Mouse (Mus musculus) lung, postnatal 10 days (tissue): Measurements from ENCODE around the gene Gm4498.
"Not testable (repeated sequence)": the region's sequence is repeated elsewhere in the genome, so short reads cannot be mapped to it uniquely, and the experiment has no call there.

Source experiments
- DNase-seq: peaks from one replicate; pipeline ENCODE4 v3.0.0; 2021

Gm4498 gene

GRCm38 (mm10) chr7:20233728-20234127, at the start of gene Gm4498:
Gm4498 (minus strand) TSS chr7:20233828.
- DNase-seq: not testable (repeated sequence)

- DNase-seq: not testable (repeated sequence)
Measured at GRCm38 (mm10) chr7:20262734-20263133, 29.1 kb upstream of the Gm4498 start, which contains the start of gene Gm5890. Gm5890 (minus strand) TSS chr7:20262834.

DNA sequence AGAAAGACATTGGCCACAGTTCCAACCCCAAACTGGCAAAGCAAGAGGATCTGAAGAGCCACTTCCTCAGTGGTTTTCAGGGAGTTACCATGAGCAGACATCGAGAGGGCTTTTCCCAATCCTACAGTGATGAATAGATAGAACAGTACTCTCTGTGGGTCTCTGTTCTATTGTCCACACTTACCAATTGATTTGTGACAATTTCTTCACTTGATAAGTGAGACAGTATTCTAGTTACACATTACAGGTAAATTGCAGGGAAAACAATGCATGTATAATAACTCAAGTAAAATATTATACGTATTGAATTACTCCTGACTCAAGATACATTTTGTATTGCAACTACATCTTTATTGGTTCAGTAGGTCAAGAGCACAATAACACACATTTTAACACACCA, 28.1 kb downstream of the Gm4498 start, which contains the start of gene Gm6164:
TSS of gene Gm6164 (minus strand) at position 101 of the 400 bp plus-strand sequence.
- not testable (repeated sequence) for DNase-seq

GRCm38 (mm10) chr7:20193410-20193809, 40.2 kb downstream of the Gm4498 start, which contains the start of gene Vmn1r95:
Vmn1r95 (plus strand) TSS chr7:20193710.
- DNase-seq: not testable (repeated sequence)
